Comparison of ENCODE assay signal across 11 mouse cellular contexts in genomic region chr1:61234298-61234682, GRCm38 (mm10).
A peak's percentile ranks its signal among the peaks of the same experiment; 100 is the strongest.
DNase-seq lines count a peak whose midpoint lies in the region; ATAC-seq and TF ChIP-seq lines count a peak whose summit lies in the region.
"Had no signal": no experiment of that assay in that cellular context is flagged by ENCODE, and none has a peak within 500 bp of the region (broad histone marks: within the 10 kb centered on the region; RNA-seq: fewer than 3 reads in every experiment).

No protein-coding gene starts in this region.

- 14% methylated on average over 1 of the region's 1 CpGs for WGBS in kidney, embryonic 14.5 days
- 31% methylated on average over 1 of the region's 1 CpGs for WGBS in kidney, adult 2 months
- 4% methylated on average over 1 of the region's 1 CpGs for WGBS in embryonic facial prominence, embryonic 12.5 days
- 16% methylated on average over 1 of the region's 1 CpGs for WGBS in forebrain, postnatal 0 days
- WGBS in midbrain, embryonic 10.5 days, result 9% methylated on average over 1 of the region's 1 CpGs

- 0 out of 2 replicates have a peak, but pooled peaks cover 6% of the 10 kb centered on the region for H3K4me1 ChIP-seq in kidney, embryonic 14.5 days (ENCODE audit: control insufficient read depth, insufficient read depth, low read length)
- no peaks in the 10 kb centered on the region for H3K4me1 ChIP-seq in kidney, adult 2 months (ENCODE audit: control insufficient read depth, insufficient read depth, low read length)
- peaks cover 19% of the 10 kb centered on the region for H3K4me1 ChIP-seq in embryonic facial prominence, embryonic 12.5 days
- 0 out of 2 replicates have a peak, but pooled peaks cover 6% of the 10 kb centered on the region for H3K4me1 ChIP-seq in forebrain, postnatal 0 days (ENCODE audit: insufficient read depth)
- peaks cover 15% of the 10 kb centered on the region for H3K4me1 ChIP-seq in midbrain, embryonic 10.5 days

- no peaks in the 10 kb centered on the region for H3K9me3 ChIP-seq in kidney, embryonic 14.5 days (ENCODE audit: control insufficient read depth, low read length)
- no peaks in the 10 kb centered on the region for H3K9me3 ChIP-seq in embryonic facial prominence, embryonic 12.5 days
- H3K9me3 ChIP-seq in forebrain, postnatal 0 days (ENCODE audit: low read length), result no peaks in the 10 kb centered on the region
- no peaks in the 10 kb centered on the region for H3K9me3 ChIP-seq in midbrain, embryonic 10.5 days (replicated peaks)
- H3K9me3 ChIP-seq: liver, embryonic 13.5 days had no signal

- peak overlapping the region; percentile 25 for H3K4me2 ChIP-seq in kidney, embryonic 14.5 days (replicated peaks; ENCODE audit: low read depth, low read length)
- peak overlapping the region; percentile 24 for H3K4me2 ChIP-seq in embryonic facial prominence, embryonic 12.5 days (replicated peaks)
- no peak overlapping the region for H3K4me2 ChIP-seq in forebrain, postnatal 0 days (ENCODE audit: low read depth)
- H3K4me2 ChIP-seq: liver, embryonic 13.5 days had no signal

- H3K36me3 ChIP-seq in kidney, embryonic 14.5 days (ENCODE audit: control insufficient read depth, insufficient read depth, low read length), result no peaks in the 10 kb centered on the region
- no peaks in the 10 kb centered on the region for H3K36me3 ChIP-seq in kidney, adult 2 months (ENCODE audit: control insufficient read depth, insufficient read depth, low read length)
- H3K36me3 ChIP-seq in embryonic facial prominence, embryonic 12.5 days, result no peaks in the 10 kb centered on the region
- H3K36me3 ChIP-seq in forebrain, postnatal 0 days (ENCODE audit: insufficient read depth), result no peaks in the 10 kb centered on the region
- no peaks in the 10 kb centered on the region for H3K36me3 ChIP-seq in midbrain, embryonic 10.5 days
- H3K36me3 ChIP-seq: liver, embryonic 13.5 days had no signal

- H3K9ac ChIP-seq in kidney, embryonic 14.5 days (ENCODE audit: low read depth, low read length), result no peak overlapping the region
- no peak overlapping the region for H3K9ac ChIP-seq in embryonic facial prominence, embryonic 12.5 days
- H3K9ac ChIP-seq in forebrain, postnatal 0 days, result no peak overlapping the region
- H3K9ac ChIP-seq: liver, embryonic 13.5 days had no signal

- no peak overlapping the region for H3K4me3 ChIP-seq in kidney, embryonic 14.5 days (ENCODE audit: low read length)
- no peak overlapping the region for H3K4me3 ChIP-seq in kidney, adult 2 months (ENCODE audit: insufficient read depth, low read depth, low read length)
- H3K4me3 ChIP-seq in embryonic facial prominence, embryonic 12.5 days, result no peak overlapping the region
- H3K4me3 ChIP-seq in forebrain, postnatal 0 days (ENCODE audit: low read depth, low read length), result no peak overlapping the region
- H3K4me3 ChIP-seq in midbrain, embryonic 10.5 days, result no peak overlapping the region
- H3K4me3 ChIP-seq: liver, embryonic 13.5 days; myocyte had no signal

- H3K27me3 ChIP-seq in kidney, embryonic 14.5 days (ENCODE audit: control insufficient read depth, insufficient read depth, low read length), result no peaks in the 10 kb centered on the region
- H3K27me3 ChIP-seq in kidney, adult 2 months (replicated peaks; ENCODE audit: control insufficient read depth, insufficient read depth, low read length), result no peaks in the 10 kb centered on the region
- H3K27me3 ChIP-seq in embryonic facial prominence, embryonic 12.5 days, result no peaks in the 10 kb centered on the region
- H3K27me3 ChIP-seq in forebrain, postnatal 0 days (ENCODE audit: insufficient read depth, low read length), result no peaks in the 10 kb centered on the region
- peaks cover 6% of the 10 kb centered on the region; the same call in 1 of the 2 replicates for H3K27me3 ChIP-seq in midbrain, embryonic 10.5 days (ENCODE audit: low read depth, poor library complexity, severe bottlenecking)

- ATAC-seq in kidney, embryonic 14.5 days (ENCODE audit: low FRiP score, low TSS enrichment), result peak; percentile 55; the same call in 1 of the 2 replicates
- peak; percentile 52; the same call in 1 of the 2 replicates for ATAC-seq in embryonic facial prominence, embryonic 12.5 days (ENCODE audit: insufficient number of reproducible peaks, insufficient read depth, low FRiP score, low TSS enrichment)
- peak; percentile 54 for ATAC-seq in forebrain, postnatal 0 days
- no peak for ATAC-seq in CD4-positive, CD25-positive, alpha-beta regulatory T cell, adult 4 months

- no peak for TF ChIP-seq POLR2A in kidney, adult 2 months (IDR thresholded peaks at IDR 0.05; ENCODE audit: low read depth, low read length)

- no peak for DNase-seq in kidney, adult 2 months
- DNase-seq in forebrain, postnatal 0 days, result no peak
- peak; percentile 13 for DNase-seq in midbrain, embryonic 10.5 days (ENCODE audit: low spot score)
- DNase-seq in urinary bladder, postnatal 14 days (ENCODE audit: low spot score), result no peak
- DNase-seq in gastrocnemius, adult 18-20 months (ENCODE audit: low spot score), result no peak
- DNase-seq: cerebellum, postnatal 36 days; liver, embryonic 13.5 days had no signal

- no peak for TF ChIP-seq CTCF in kidney, adult 2 months (conservative IDR thresholded peaks at IDR 0.05; ENCODE audit: insufficient read depth, insufficient read length, low read depth, low read length)
- TF ChIP-seq CTCF in forebrain, postnatal 0 days (IDR thresholded peaks at IDR 0.05; ENCODE audit: low read depth), result no peak

- no peak overlapping the region for H3K27ac ChIP-seq in kidney, embryonic 14.5 days (ENCODE audit: low read depth, low read length)
- H3K27ac ChIP-seq in kidney, adult 2 months (ENCODE audit: insufficient read depth, low read depth, low read length), result no peak overlapping the region
- H3K27ac ChIP-seq in embryonic facial prominence, embryonic 12.5 days, result no peak overlapping the region
- no peak overlapping the region for H3K27ac ChIP-seq in forebrain, postnatal 0 days (ENCODE audit: low read depth, low read length)
- no peak overlapping the region for H3K27ac ChIP-seq in midbrain, embryonic 10.5 days (replicated peaks)
- H3K27ac ChIP-seq: liver, embryonic 13.5 days had no signal
